Mouse (Mus musculus) megakaryocyte, embryonic 14.5 days (primary cell): ENCODE data around the gene Nceh1.

ENCODE experiments used
- FLI1 ChIP-seq: IDR thresholded peaks from 2 replicates; pipeline ENCODE4 v1.6.1; 2012; ENCODE audit warnings: low read length, inconsistent platforms, mixed read lengths
- GATA1 ChIP-seq: IDR thresholded peaks from 3 replicates; pipeline ENCODE4 v1.6.1; 2012; ENCODE audit warnings: mixed read lengths, low read length, inconsistent platforms, borderline replicate concordance

GRCm38 (mm10) chr3:27153191-27153671 lies 29.5 kb upstream of the Nceh1 start:
- TF ChIP-seq GATA1 = no peak
- TF ChIP-seq FLI1 = no peak
